Mouse (Mus musculus) hindbrain, embryonic 13.5 days (tissue): ENCODE measurements at regions not wholly inside any gene's neighbourhood (a gene's known extent, or its start where the extent isn't known, plus 50 kb on each side); places are given as distances from the start of the nearest gene placed in this dataset.

Source experiments
- ATAC-seq: fragments of 200-750 bp; cut with Nextera tagmentation; 2 replicates; pipeline ENCODE4 v1.8.0; 2017; ENCODE audit warnings: moderate TSS enrichment; ENCODE audit not compliant: low FRiP score
- H3K27ac ChIP-seq: fragments of 300-500 bp; sonication (generic); 2 replicates; pipeline ENCODE4 v1.5.1; 2015; ENCODE audit warnings: inconsistent platforms, mild to moderate bottlenecking, moderate library complexity
- H3K27me3 ChIP-seq: fragments of 300-500 bp; sonication (generic); 2 replicates; pipeline ENCODE4 v1.6.1; 2015; ENCODE audit warnings: mild to moderate bottlenecking, inconsistent platforms
- H3K36me3 ChIP-seq: fragments of 300-500 bp; sonication (generic); 2 replicates; pipeline ENCODE4 v1.6.1; 2015; ENCODE audit warnings: mild to moderate bottlenecking, inconsistent platforms
- H3K4me1 ChIP-seq: fragments of 300-500 bp; sonication (generic); replicated peaks from 2 replicates; pipeline ENCODE4 v1.6.1; 2015; ENCODE audit warnings: inconsistent platforms
- H3K4me2 ChIP-seq: fragments of 300-500 bp; sonication (generic); 2 replicates; pipeline ENCODE4 v1.6.1; 2015; ENCODE audit warnings: inconsistent platforms, mild to moderate bottlenecking, moderate library complexity
- H3K4me3 ChIP-seq: fragments of 300-500 bp; sonication (generic); 2 replicates; pipeline ENCODE4 v1.5.1; 2015; ENCODE audit warnings: mild to moderate bottlenecking, inconsistent platforms
- H3K9ac ChIP-seq: fragments of 300-500 bp; sonication (generic); 2 replicates; pipeline ENCODE4 v1.6.1; 2015; ENCODE audit warnings: mild to moderate bottlenecking, inconsistent platforms
- H3K9me3 ChIP-seq: fragments of 300-500 bp; sonication (generic); 2 replicates; pipeline ENCODE4 v1.6.1; 2016; ENCODE audit warnings: inconsistent platforms
- WGBS: fragments of 180-500 bp; shearing (Covaris S2); methylation state at CpG from one replicate; pipeline ENCODE4 v1.1.7; 2015; 5-methylcytosine and 5-hydroxymethylcytosine counted together

- Histone ChIP-seq H3K27ac (no peak overlapping the region), H3K27me3 (no peaks in the 10 kb centered on the region), H3K4me1 (no peaks in the 10 kb centered on the region; the same call in 1 of the 2 replicates), H3K4me3 (no peak overlapping the region), H3K9me3 (peaks cover 1% of the 10 kb centered on the region; the same call in 1 of the 2 replicates), H3K9ac (no peak overlapping the region), H3K4me2 (no peak overlapping the region), H3K36me3 (no peaks in the 10 kb centered on the region)
- whole genome bisulfite sequencing, result 61% methylated on average over 13 of the region's 13 CpGs
- ATAC-seq, result 0 out of 2 replicates have a peak, but pooled peaks have one; percentile 19
Observed at GRCm38 (mm10) chr17:88262326-88263187, 178.0 kb upstream of the Foxn2 start.

- no peak overlapping the region for H3K27ac ChIP-seq
- peaks cover 4% of the 10 kb centered on the region; the same call in 1 of the 2 replicates for H3K9me3 ChIP-seq
- no peak overlapping the region for H3K4me2 ChIP-seq
- no peak for ATAC-seq
- H3K4me3 ChIP-seq, result no peak overlapping the region
- WGBS, result 74% methylated on average over 13 of the region's 13 CpGs
- no peaks in the 10 kb centered on the region for H3K36me3 ChIP-seq
- H3K27me3 ChIP-seq, result no peaks in the 10 kb centered on the region
- no peaks in the 10 kb centered on the region for H3K4me1 ChIP-seq
- no peak overlapping the region for H3K9ac ChIP-seq
Observed at GRCm38 (mm10) chr17:88265291-88265690, 175.2 kb upstream of the Foxn2 start.

- no peak for ATAC-seq
- no peak overlapping the region for H3K9ac ChIP-seq
- peaks cover 4% of the 10 kb centered on the region; the same call in 1 of the 2 replicates for H3K9me3 ChIP-seq
- no peak overlapping the region for H3K4me3 ChIP-seq
- H3K4me1 ChIP-seq, result no peaks in the 10 kb centered on the region
- H3K27me3 ChIP-seq, result no peaks in the 10 kb centered on the region
- H3K27ac ChIP-seq, result no peak overlapping the region
- WGBS, result 89% methylated on average over 8 of the region's 8 CpGs
- no peaks in the 10 kb centered on the region for H3K36me3 ChIP-seq
- H3K4me2 ChIP-seq, result no peak overlapping the region
Observed at GRCm38 (mm10) chr17:88268216-88268615, 172.3 kb upstream of the Foxn2 start.

- WGBS, result 96% methylated on average over 14 of the region's 14 CpGs
- no peaks in the 10 kb centered on the region for H3K36me3 ChIP-seq
Observed at GRCm38 (mm10) chr17:88268802-88269201, 171.7 kb upstream of the Foxn2 start.

GRCm38 (mm10) chr17:88270896-88271295, 169.6 kb upstream of the Foxn2 start:
- H3K9ac ChIP-seq, result no peak overlapping the region
- ATAC-seq, result no peak
- no peaks in the 10 kb centered on the region for H3K27me3 ChIP-seq
- peaks cover 4% of the 10 kb centered on the region; the same call in 1 of the 2 replicates for H3K9me3 ChIP-seq
- H3K4me3 ChIP-seq, result no peak overlapping the region
- H3K27ac ChIP-seq, result no peak overlapping the region
- WGBS, result 86% methylated on average over 5 of the region's 5 CpGs
- H3K4me2 ChIP-seq, result no peak overlapping the region
- peaks cover 15% of the 10 kb centered on the region for H3K4me1 ChIP-seq
- H3K36me3 ChIP-seq, result no peaks in the 10 kb centered on the region

More at GRCm38 (mm10) chr17:88268802-88269201, 171.7 kb upstream of the Foxn2 start:
- peaks cover under 1% of the 10 kb centered on the region; the same call in 1 of the 2 replicates for H3K4me1 ChIP-seq
- H3K27me3 ChIP-seq, result no peaks in the 10 kb centered on the region
- ATAC-seq, result no peak
- no peak overlapping the region for H3K9ac ChIP-seq
- H3K4me2 ChIP-seq, result no peak overlapping the region
- H3K4me3 ChIP-seq, result no peak overlapping the region
- peaks cover 4% of the 10 kb centered on the region; the same call in 1 of the 2 replicates for H3K9me3 ChIP-seq
- no peak overlapping the region for H3K27ac ChIP-seq

- H3K4me1 ChIP-seq, result peaks cover 15% of the 10 kb centered on the region
- no peaks in the 10 kb centered on the region for H3K36me3 ChIP-seq
- no peak overlapping the region for H3K9ac ChIP-seq
- no peaks in the 10 kb centered on the region for H3K27me3 ChIP-seq
- ATAC-seq, result no peak
- peaks cover 4% of the 10 kb centered on the region; the same call in 1 of the 2 replicates for H3K9me3 ChIP-seq
- WGBS, result 97% methylated on average over 5 of the region's 5 CpGs
- no peak overlapping the region for H3K4me3 ChIP-seq
- no peak overlapping the region for H3K4me2 ChIP-seq
- H3K27ac ChIP-seq, result no peak overlapping the region
Observed at GRCm38 (mm10) chr17:88272161-88272560, 168.3 kb upstream of the Foxn2 start.

GRCm38 (mm10) chr17:88273520-88273919, 167.0 kb upstream of the Foxn2 start:
- no peak for ATAC-seq
- H3K4me2 ChIP-seq, result no peak overlapping the region
- H3K27me3 ChIP-seq, result no peaks in the 10 kb centered on the region
- H3K27ac ChIP-seq, result peak overlapping the region; percentile 84
- no peak overlapping the region for H3K9ac ChIP-seq
- no peaks in the 10 kb centered on the region for H3K36me3 ChIP-seq
- no peak overlapping the region for H3K4me3 ChIP-seq
- WGBS, result 89% methylated on average over 9 of the region's 9 CpGs
- H3K9me3 ChIP-seq, result 0 out of 2 replicates have a peak, but pooled peaks cover 3% of the 10 kb centered on the region
- H3K4me1 ChIP-seq, result peaks cover 15% of the 10 kb centered on the region

- WGBS, result 61% methylated on average over 14 of the region's 14 CpGs
Observed at GRCm38 (mm10) chr17:88274003-88274698, 166.4 kb upstream of the Foxn2 start.

GRCm38 (mm10) chr17:88274720-88275433, 165.6 kb upstream of the Foxn2 start:
- Histone ChIP-seq H3K36me3 (no peaks in the 10 kb centered on the region), H3K4me1 (peaks cover 15% of the 10 kb centered on the region), H3K27me3 (no peaks in the 10 kb centered on the region), H3K9me3 (0 out of 2 replicates have a peak, but pooled peaks cover 3% of the 10 kb centered on the region), H3K9ac (no peak overlapping the region), H3K4me2 (peak overlapping the region; percentile 13; the same call in 1 of the 2 replicates), H3K27ac (peak overlapping the region; percentile 84), H3K4me3 (no peak overlapping the region)
- ATAC-seq, result peak; percentile 88
- WGBS, result 32% methylated on average over 6 of the region's 6 CpGs

More at GRCm38 (mm10) chr17:88274003-88274698, 166.4 kb upstream of the Foxn2 start:
- Histone ChIP-seq H3K36me3 (no peaks in the 10 kb centered on the region), H3K27ac (peak overlapping the region; percentile 84), H3K9ac (no peak overlapping the region), H3K4me1 (peaks cover 15% of the 10 kb centered on the region), H3K9me3 (0 out of 2 replicates have a peak, but pooled peaks cover 3% of the 10 kb centered on the region), H3K4me3 (no peak overlapping the region), H3K27me3 (no peaks in the 10 kb centered on the region), H3K4me2 (peak overlapping the region; percentile 13; the same call in 1 of the 2 replicates)
- peak; percentile 85 for ATAC-seq

- Histone ChIP-seq H3K9ac (no peak overlapping the region), H3K4me1 (peaks cover 8% of the 10 kb centered on the region), H3K4me2 (no peak overlapping the region), H3K27ac (no peak overlapping the region), H3K36me3 (no peaks in the 10 kb centered on the region), H3K27me3 (no peaks in the 10 kb centered on the region), H3K4me3 (no peak overlapping the region), H3K9me3 (0 out of 2 replicates have a peak, but pooled peaks cover 3% of the 10 kb centered on the region)
- WGBS, result 82% methylated on average over 5 of the region's 5 CpGs
- ATAC-seq, result no peak
Observed at GRCm38 (mm10) chr17:88279656-88280055, 160.9 kb upstream of the Foxn2 start.

GRCm38 (mm10) chr17:88282711-88283110, 157.8 kb upstream of the Foxn2 start:
- Histone ChIP-seq H3K4me1 (no peaks in the 10 kb centered on the region), H3K9me3 (peaks cover 6% of the 10 kb centered on the region; the same call in 1 of the 2 replicates), H3K36me3 (no peaks in the 10 kb centered on the region), H3K9ac (no peak overlapping the region), H3K27ac (no peak overlapping the region), H3K27me3 (no peaks in the 10 kb centered on the region), H3K4me3 (no peak overlapping the region), H3K4me2 (no peak overlapping the region)
- ATAC-seq, result no peak
- 75% methylated on average over 1 of the region's 1 CpGs for WGBS

- WGBS, result 95% methylated on average over 3 of the region's 3 CpGs
- H3K27me3 ChIP-seq, result no peaks in the 10 kb centered on the region
- ATAC-seq, result no peak
Observed at GRCm38 (mm10) chr17:88284477-88284876, 156.0 kb upstream of the Foxn2 start.

More at GRCm38 (mm10) chr17:88284477-88284876, 156.0 kb upstream of the Foxn2 start:
- H3K9ac ChIP-seq, result no peak overlapping the region
- H3K27ac ChIP-seq, result no peak overlapping the region
- H3K36me3 ChIP-seq, result no peaks in the 10 kb centered on the region
- H3K4me1 ChIP-seq, result no peaks in the 10 kb centered on the region
- H3K9me3 ChIP-seq, result peaks cover 16% of the 10 kb centered on the region
- no peak overlapping the region for H3K4me3 ChIP-seq
- H3K4me2 ChIP-seq, result no peak overlapping the region
